Mouse (Mus musculus) hindbrain, embryonic 10.5 days (tissue): ENCODE measurements around the gene Sap30. TPM values are rescaled to one million over a fixed set of nuclear protein-coding genes. Genes with fewer than 3 reads are reported as not detected.
A peak's percentile ranks its signal among the peaks of the same experiment; 100 is the strongest.
"Not testable (repeated sequence)": the region's sequence is repeated elsewhere in the genome, so short reads cannot be mapped to it uniquely, and the experiment has no call there.

Source experiments
- DNase-seq: peaks from one replicate; pipeline ENCODE4 v3.0.0-alpha.2; 2017; ENCODE audit warnings: low spot score
- H3K27ac ChIP-seq: fragments of 300-500 bp; sonication (generic); 2 replicates; pipeline ENCODE4 v1.5.1; 2016; ENCODE audit warnings: mild to moderate bottlenecking, moderate library complexity
- H3K27me3 ChIP-seq: fragments of 300-500 bp; sonication (generic); 2 replicates; pipeline ENCODE4 v1.6.1; 2016; ENCODE audit warnings: mild to moderate bottlenecking; ENCODE audit not compliant: poor library complexity, insufficient read depth, severe bottlenecking
- H3K36me3 ChIP-seq: fragments of 300-500 bp; sonication (generic); 2 replicates; pipeline ENCODE4 v1.6.1; 2016; ENCODE audit warnings: mild to moderate bottlenecking, moderate library complexity
- H3K4me1 ChIP-seq: fragments of 300-500 bp; sonication (generic); replicated peaks from 2 replicates; pipeline ENCODE4 v1.6.1; 2016; ENCODE audit warnings: mild to moderate bottlenecking
- H3K4me3 ChIP-seq: fragments of 300-500 bp; sonication (generic); 2 replicates; pipeline ENCODE4 v1.5.1; 2016; ENCODE audit warnings: mild to moderate bottlenecking, moderate library complexity
- H3K9me3 ChIP-seq: fragments of 300-500 bp; sonication (generic); 2 replicates; pipeline ENCODE4 v1.6.1; 2016; ENCODE audit warnings: mild to moderate bottlenecking, moderate library complexity
- WGBS: fragments of 180-500 bp; shearing (Covaris S2); methylation state at CpG from one replicate; pipeline ENCODE4 v1.1.7; 2016; 5-methylcytosine and 5-hydroxymethylcytosine counted together
- polyA plus RNA-seq: library from polyadenylated mRNA; unstranded; fragments of >200 nt; fragmentation: Nextera tagmentation; extraction: Ambion mirVana; gene quantifications from 2 replicates; pipeline ENCODE4 v1.2.1, GENCODE M21; 2016

Gene Sap30
- polyA plus RNA-seq, 1 experiment from 2014 or later: 97.8 TPM

- peaks cover 44% of the 10 kb centered on the region for H3K36me3 ChIP-seq
- peak; percentile 64 for DNase-seq
- no peaks in the 10 kb centered on the region for H3K9me3 ChIP-seq
- H3K27ac ChIP-seq: peak overlapping the region; percentile 100
- H3K27me3 ChIP-seq: no peaks in the 10 kb centered on the region
- WGBS: 2% methylated on average over 95 of the region's 96 CpGs
- peaks cover 14% of the 10 kb centered on the region for H3K4me1 ChIP-seq
- peak overlapping the region; percentile 85 for H3K4me3 ChIP-seq
Measured at GRCm38 (mm10) chr8:57512141-57513056, 24.7 kb upstream of the Sap30 start.

- peaks cover 14% of the 10 kb centered on the region for H3K4me1 ChIP-seq
- peak within 1 kb of the TSS; percentile 85 for H3K4me3 ChIP-seq
- peak; percentile 100 for DNase-seq
- H3K9me3 ChIP-seq: no peaks in the 10 kb centered on the region
- H3K27ac ChIP-seq: peak within 1 kb of the TSS; percentile 100
- H3K27me3 ChIP-seq: no peaks in the 10 kb centered on the region
- peaks cover 36% of the 10 kb centered on the region for H3K36me3 ChIP-seq
- under 1% methylated on average over 63 of the region's 63 CpGs for WGBS
Measured at GRCm38 (mm10) chr8:57511316-57512118, 23.9 kb upstream of the Sap30 start, which contains the start of gene Hmgb2. TSS of gene Hmgb2 (plus strand) at chr8:57511907.

- Histone ChIP-seq H3K4me3 (peak overlapping the region; percentile 85), H3K4me1 (peaks cover 14% of the 10 kb centered on the region), H3K36me3 (peaks cover 29% of the 10 kb centered on the region), H3K27ac (peak overlapping the region; percentile 100), H3K27me3 (no peaks in the 10 kb centered on the region), H3K9me3 (no peaks in the 10 kb centered on the region)
- DNase-seq: no peak
- WGBS: 2% methylated on average over 31 of the region's 31 CpGs
Measured at GRCm38 (mm10) chr8:57510791-57511315, 23.2 kb upstream of the Sap30 start.

- no peak overlapping the region for H3K4me3 ChIP-seq
- no peak for DNase-seq
- 85% methylated on average over 4 of the region's 4 CpGs for WGBS
- H3K9me3 ChIP-seq: no peaks in the 10 kb centered on the region
- H3K4me1 ChIP-seq: peaks cover 12% of the 10 kb centered on the region
- no peaks in the 10 kb centered on the region for H3K27me3 ChIP-seq
- peaks cover 11% of the 10 kb centered on the region for H3K36me3 ChIP-seq
- H3K27ac ChIP-seq: no peak overlapping the region
Measured at GRCm38 (mm10) chr8:57508657-57509056, 21.0 kb upstream of the Sap30 start.

GRCm38 (mm10) chr8:57507556-57508063, 19.9 kb upstream of the Sap30 start:
- Histone ChIP-seq H3K9me3 (no peaks in the 10 kb centered on the region), H3K27me3 (no peaks in the 10 kb centered on the region), H3K36me3 (peaks cover 4% of the 10 kb centered on the region; the same call in 1 of the 2 replicates), H3K4me3 (no peak overlapping the region), H3K27ac (no peak overlapping the region), H3K4me1 (peaks cover 8% of the 10 kb centered on the region; the same call in 1 of the 2 replicates)
- no peak for DNase-seq
- WGBS: 81% methylated on average over 4 of the region's 4 CpGs

GRCm38 (mm10) chr8:57505500-57505899, 17.8 kb upstream of the Sap30 start:
- H3K27ac ChIP-seq, DNase-seq, H3K4me3 ChIP-seq, H3K4me1 ChIP-seq, H3K27me3 ChIP-seq, H3K9me3 ChIP-seq, H3K36me3 ChIP-seq: not testable (repeated sequence)
- 89% methylated on average over 1 of the region's 1 CpGs for WGBS

GRCm38 (mm10) chr8:57503641-57504040, 16.0 kb upstream of the Sap30 start:
- H3K27me3 ChIP-seq: no peaks in the 10 kb centered on the region
- WGBS: 54% methylated on average over 5 of the region's 5 CpGs
- no peak overlapping the region for H3K4me3 ChIP-seq
- 0 out of 2 replicates have a peak, but pooled peaks cover 3% of the 10 kb centered on the region for H3K36me3 ChIP-seq
- DNase-seq: peak; percentile 77
- 0 out of 2 replicates have a peak overlapping the region, but pooled peaks have one; percentile 45 for H3K27ac ChIP-seq
- H3K9me3 ChIP-seq: no peaks in the 10 kb centered on the region
- H3K4me1 ChIP-seq: peaks cover 7% of the 10 kb centered on the region; the same call in 1 of the 2 replicates

GRCm38 (mm10) chr8:57498847-57499511, 11.3 kb upstream of the Sap30 start:
- no peak for DNase-seq
- 62% methylated on average over 17 of the region's 17 CpGs for whole genome bisulfite sequencing
- H3K27ac ChIP-seq: peak overlapping the region; percentile 50
- H3K27me3 ChIP-seq: no peaks in the 10 kb centered on the region
- H3K9me3 ChIP-seq: no peaks in the 10 kb centered on the region
- H3K4me3 ChIP-seq: no peak overlapping the region
- H3K4me1 ChIP-seq: peaks cover 10% of the 10 kb centered on the region; the same call in 1 of the 2 replicates
- 0 out of 2 replicates have a peak, but pooled peaks cover 3% of the 10 kb centered on the region for H3K36me3 ChIP-seq

GRCm38 (mm10) chr8:57498494-57498846, 10.8 kb upstream of the Sap30 start:
- Histone ChIP-seq H3K4me3 (no peak overlapping the region), H3K9me3 (no peaks in the 10 kb centered on the region), H3K4me1 (peaks cover 10% of the 10 kb centered on the region; the same call in 1 of the 2 replicates), H3K27ac (no peak overlapping the region), H3K27me3 (no peaks in the 10 kb centered on the region), H3K36me3 (0 out of 2 replicates have a peak, but pooled peaks cover 3% of the 10 kb centered on the region)
- 77% methylated on average over 8 of the region's 8 CpGs for WGBS
- no peak for DNase-seq

GRCm38 (mm10) chr8:57491873-57492272, 4.2 kb upstream of the Sap30 start:
- no peak for DNase-seq
- Histone ChIP-seq H3K9me3 (no peaks in the 10 kb centered on the region), H3K4me3 (no peak overlapping the region), H3K27me3 (no peaks in the 10 kb centered on the region), H3K4me1 (0 out of 2 replicates have a peak, but pooled peaks cover 4% of the 10 kb centered on the region), H3K36me3 (no peaks in the 10 kb centered on the region), H3K27ac (no peak overlapping the region)
- WGBS: 92% methylated on average over 4 of the region's 4 CpGs

GRCm38 (mm10) chr8:57489896-57490295, 2.2 kb upstream of the Sap30 start:
- Histone ChIP-seq H3K27ac (no peak overlapping the region), H3K4me3 (no peak overlapping the region), H3K36me3 (peaks cover 6% of the 10 kb centered on the region), H3K9me3 (no peaks in the 10 kb centered on the region), H3K4me1 (peaks cover 13% of the 10 kb centered on the region), H3K27me3 (no peaks in the 10 kb centered on the region)
- no peak for DNase-seq

GRCm38 (mm10) chr8:57489366-57489765, 1.7 kb upstream of the Sap30 start:
- DNase-seq: no peak
- no peaks in the 10 kb centered on the region for H3K9me3 ChIP-seq
- WGBS: 91% methylated on average over 1 of the region's 1 CpGs

More at GRCm38 (mm10) chr8:57489366-57489765, 1.7 kb upstream of the Sap30 start:
- H3K27ac ChIP-seq: no peak overlapping the region
- peaks cover 11% of the 10 kb centered on the region for H3K36me3 ChIP-seq
- peaks cover 13% of the 10 kb centered on the region for H3K4me1 ChIP-seq
- no peaks in the 10 kb centered on the region for H3K27me3 ChIP-seq
- H3K4me3 ChIP-seq: no peak overlapping the region
